Mouse (Mus musculus): ENCODE data around the gene Tmem135. TPM values are rescaled to one million over a fixed set of nuclear protein-coding genes. Genes with fewer than 3 reads are reported as not detected.
"Not testable (repeated sequence)": the region's sequence is repeated elsewhere in the genome, so short reads cannot be mapped to it uniquely, and the experiment has no call there.

Tmem135 gene
- polyA plus RNA-seq, 1 experiment from 2014 or later: 28.8 TPM

DNA sequence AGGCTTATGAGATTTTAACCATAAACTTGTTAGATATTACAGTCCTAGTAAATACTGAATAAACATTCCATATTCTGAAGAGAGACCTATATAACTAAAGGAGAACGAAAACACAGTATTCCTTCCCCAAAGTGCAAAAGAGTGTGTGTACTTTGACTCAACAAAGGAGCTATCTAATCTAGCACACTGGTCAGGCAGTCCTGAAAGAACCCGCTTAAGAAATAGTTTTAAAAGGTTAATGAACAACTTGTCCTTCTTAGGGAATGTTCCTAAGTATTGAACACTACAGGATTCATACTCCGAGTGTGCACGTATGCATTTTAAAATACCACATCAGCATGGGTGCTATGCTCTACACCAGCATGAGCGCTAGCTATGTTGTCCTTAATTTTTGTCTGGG lies 76.3 kb downstream of the Tmem135 start:
- ATAC-seq: no peak
- Histone ChIP-seq H3K9ac (ENCODE audit: low read depth, low read length) (no peak overlapping the region), H3K27ac (ENCODE audit: low read length) (no peak overlapping the region), H3K4me3 (ENCODE audit: low read depth, low read length) (no peak overlapping the region), H3K4me2 (ENCODE audit: low read length) (no peak overlapping the region), H3K36me3 (ENCODE audit: control insufficient read depth, insufficient read depth, low read length) (no peaks in the 10 kb centered on the region), H3K4me1 (ENCODE audit: control insufficient read depth, insufficient read depth, low read length) (no peaks in the 10 kb centered on the region), H3K9me3 (replicated peaks; ENCODE audit: control insufficient read depth, low read length, poor library complexity, severe bottlenecking) (no peaks in the 10 kb centered on the region), H3K27me3 (ENCODE audit: control insufficient read depth, insufficient read depth, low read depth, low read length) (no peaks in the 10 kb centered on the region)
- WGBS: 92% methylated on average over 5 of the region's 5 CpGs

DNA sequence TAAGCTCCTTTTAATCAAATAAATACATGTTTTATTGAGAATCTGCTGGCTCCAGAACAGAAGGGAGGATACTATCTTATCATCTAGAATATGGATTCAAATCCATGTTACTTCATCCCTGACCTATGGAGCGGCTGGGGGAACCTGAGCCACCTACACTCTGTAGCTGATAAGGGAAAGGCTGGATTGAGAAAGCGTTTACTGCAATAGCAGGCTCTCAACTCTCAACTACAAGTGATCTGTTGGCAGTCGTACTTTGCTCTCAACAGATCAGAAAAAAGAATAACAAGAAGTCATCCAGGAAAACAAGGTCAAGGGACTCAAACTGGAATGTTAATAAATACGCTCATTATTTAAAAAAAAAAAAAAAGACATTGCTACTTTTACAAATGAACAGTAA lies 77.3 kb downstream of the Tmem135 start:
- Histone ChIP-seq H3K36me3 (ENCODE audit: control insufficient read depth, insufficient read depth, low read length) (no peaks in the 10 kb centered on the region), H3K4me1 (ENCODE audit: control insufficient read depth, insufficient read depth, low read length) (no peaks in the 10 kb centered on the region), H3K4me2 (ENCODE audit: low read length) (no peak overlapping the region), H3K27me3 (ENCODE audit: control insufficient read depth, insufficient read depth, low read depth, low read length) (no peaks in the 10 kb centered on the region), H3K9me3 (replicated peaks; ENCODE audit: control insufficient read depth, low read length, poor library complexity, severe bottlenecking) (no peaks in the 10 kb centered on the region), H3K27ac (ENCODE audit: low read length) (no peak overlapping the region), H3K9ac (ENCODE audit: low read depth, low read length) (no peak overlapping the region), H3K4me3 (ENCODE audit: low read depth, low read length) (no peak overlapping the region)
- ATAC-seq: no peak
- WGBS: 81% methylated on average over 4 of the region's 4 CpGs

DNA sequence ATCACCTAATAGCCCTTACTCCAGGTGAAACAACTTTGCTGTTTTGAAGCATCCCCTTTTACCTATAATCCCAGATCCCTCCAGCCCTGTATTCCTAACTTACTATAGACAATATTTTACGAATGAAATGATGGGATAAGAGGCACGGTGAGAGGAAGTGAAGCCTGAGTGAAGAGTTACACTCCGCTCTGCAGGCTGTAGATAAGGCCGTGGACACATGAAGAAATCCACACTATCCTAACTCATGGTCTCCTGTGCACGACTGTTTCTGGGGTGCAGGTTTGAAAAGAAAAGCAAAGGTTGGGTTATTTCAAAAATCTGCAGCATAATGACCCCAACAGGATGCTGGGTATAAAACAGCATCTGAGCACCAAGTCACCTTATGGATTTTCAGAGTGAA lies 77.8 kb downstream of the Tmem135 start:
- no peak overlapping the region for H3K4me2 ChIP-seq (ENCODE audit: low read length)
- no peaks in the 10 kb centered on the region for H3K36me3 ChIP-seq (ENCODE audit: control insufficient read depth, insufficient read depth, low read length)
- no peak overlapping the region for H3K4me3 ChIP-seq (ENCODE audit: low read depth, low read length)
- WGBS: 92% methylated on average over 5 of the region's 5 CpGs
- no peaks in the 10 kb centered on the region for H3K4me1 ChIP-seq (ENCODE audit: control insufficient read depth, insufficient read depth, low read length)
- H3K27me3 ChIP-seq (ENCODE audit: control insufficient read depth, insufficient read depth, low read depth, low read length): no peaks in the 10 kb centered on the region
- H3K9ac ChIP-seq (ENCODE audit: low read depth, low read length): no peak overlapping the region
- ATAC-seq: no peak
- H3K27ac ChIP-seq (ENCODE audit: low read length): no peak overlapping the region
- no peaks in the 10 kb centered on the region for H3K9me3 ChIP-seq (replicated peaks; ENCODE audit: control insufficient read depth, low read length, poor library complexity, severe bottlenecking)

- H3K9ac ChIP-seq (ENCODE audit: low read depth, low read length); H3K27ac ChIP-seq (ENCODE audit: low read length); H3K9me3 ChIP-seq (replicated peaks; ENCODE audit: control insufficient read depth, low read length, poor library complexity, severe bottlenecking); H3K36me3 ChIP-seq (ENCODE audit: control insufficient read depth, insufficient read depth, low read length); H3K27me3 ChIP-seq (ENCODE audit: control insufficient read depth, insufficient read depth, low read depth, low read length); ATAC-seq; H3K4me3 ChIP-seq (ENCODE audit: low read depth, low read length); H3K4me2 ChIP-seq (ENCODE audit: low read length); H3K4me1 ChIP-seq (ENCODE audit: control insufficient read depth, insufficient read depth, low read length): not testable (repeated sequence)
- WGBS: 75% methylated on average over 4 of the region's 4 CpGs
These were observed 81.3 kb downstream of the Tmem135 start for GRCm38 (mm10) chr7:89322741-89323140.

- 73% methylated on average over 1 of the region's 1 CpGs for WGBS
- Histone ChIP-seq H3K4me1 (ENCODE audit: control insufficient read depth, insufficient read depth, low read length) (no peaks in the 10 kb centered on the region), H3K27me3 (ENCODE audit: control insufficient read depth, insufficient read depth, low read depth, low read length) (no peaks in the 10 kb centered on the region), H3K9ac (ENCODE audit: low read depth, low read length) (no peak overlapping the region), H3K27ac (ENCODE audit: low read length) (no peak overlapping the region), H3K9me3 (replicated peaks; ENCODE audit: control insufficient read depth, low read length, poor library complexity, severe bottlenecking) (no peaks in the 10 kb centered on the region), H3K4me3 (ENCODE audit: low read depth, low read length) (no peak overlapping the region), H3K36me3 (ENCODE audit: control insufficient read depth, insufficient read depth, low read length) (no peaks in the 10 kb centered on the region), H3K4me2 (ENCODE audit: low read length) (no peak overlapping the region)
- no peak for ATAC-seq
These were observed 84.7 kb downstream of the Tmem135 start for GRCm38 (mm10) chr7:89319351-89319750.

- not testable (repeated sequence) for H3K4me2 ChIP-seq (ENCODE audit: low read length); H3K4me1 ChIP-seq (ENCODE audit: control insufficient read depth, insufficient read depth, low read length); H3K27ac ChIP-seq (ENCODE audit: low read length); H3K9me3 ChIP-seq (replicated peaks; ENCODE audit: control insufficient read depth, low read length, poor library complexity, severe bottlenecking); H3K9ac ChIP-seq (ENCODE audit: low read depth, low read length); H3K36me3 ChIP-seq (ENCODE audit: control insufficient read depth, insufficient read depth, low read length); H3K4me3 ChIP-seq (ENCODE audit: low read depth, low read length); H3K27me3 ChIP-seq (ENCODE audit: control insufficient read depth, insufficient read depth, low read depth, low read length); ATAC-seq
- WGBS: 67% methylated on average over 1 of the region's 1 CpGs
These were observed 86.9 kb downstream of the Tmem135 start for GRCm38 (mm10) chr7:89317088-89317487.

DNA sequence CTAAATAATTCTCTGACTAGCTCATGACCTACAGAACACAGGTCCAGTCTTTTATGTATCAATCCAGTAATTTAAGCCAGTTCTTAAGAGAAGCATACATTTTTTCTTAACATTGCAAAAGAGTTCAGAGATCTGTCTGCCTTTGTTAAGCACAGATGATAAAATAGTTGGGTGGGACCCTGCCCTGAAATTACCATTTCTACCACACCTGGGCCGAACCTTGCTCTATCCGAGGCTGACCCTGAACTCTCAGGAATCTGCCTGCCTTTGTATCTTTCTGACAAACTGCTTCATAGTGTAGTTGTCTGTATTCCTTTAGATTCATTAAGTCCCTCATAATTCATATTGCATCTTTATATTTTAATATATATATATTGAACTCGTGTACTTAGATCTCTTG lies 87.9 kb downstream of the Tmem135 start:
- no peak overlapping the region for H3K27ac ChIP-seq (ENCODE audit: low read length)
- 98% methylated on average over 3 of the region's 3 CpGs for WGBS
- H3K9me3 ChIP-seq (replicated peaks; ENCODE audit: control insufficient read depth, low read length, poor library complexity, severe bottlenecking): no peaks in the 10 kb centered on the region
- ATAC-seq: no peak
- no peaks in the 10 kb centered on the region for H3K36me3 ChIP-seq (ENCODE audit: control insufficient read depth, insufficient read depth, low read length)
- no peak overlapping the region for H3K9ac ChIP-seq (ENCODE audit: low read depth, low read length)
- no peak overlapping the region for H3K4me3 ChIP-seq (ENCODE audit: low read depth, low read length)
- no peak overlapping the region for H3K4me2 ChIP-seq (ENCODE audit: low read length)
- H3K27me3 ChIP-seq (ENCODE audit: control insufficient read depth, insufficient read depth, low read depth, low read length): no peaks in the 10 kb centered on the region
- no peaks in the 10 kb centered on the region for H3K4me1 ChIP-seq (ENCODE audit: control insufficient read depth, insufficient read depth, low read length)

- Histone ChIP-seq H3K9me3 (replicated peaks; ENCODE audit: control insufficient read depth, low read length, poor library complexity, severe bottlenecking) (no peaks in the 10 kb centered on the region), H3K4me1 (ENCODE audit: control insufficient read depth, insufficient read depth, low read length) (no peaks in the 10 kb centered on the region), H3K4me2 (ENCODE audit: low read length) (no peak overlapping the region), H3K4me3 (ENCODE audit: low read depth, low read length) (no peak overlapping the region), H3K27me3 (ENCODE audit: control insufficient read depth, insufficient read depth, low read depth, low read length) (no peaks in the 10 kb centered on the region), H3K36me3 (ENCODE audit: control insufficient read depth, insufficient read depth, low read length) (no peaks in the 10 kb centered on the region), H3K27ac (ENCODE audit: low read length) (no peak overlapping the region), H3K9ac (ENCODE audit: low read depth, low read length) (no peak overlapping the region)
- no peak for ATAC-seq
- WGBS: 96% methylated on average over 1 of the region's 1 CpGs
These were observed 92.5 kb downstream of the Tmem135 start for GRCm38 (mm10) chr7:89311555-89311954.

DNA sequence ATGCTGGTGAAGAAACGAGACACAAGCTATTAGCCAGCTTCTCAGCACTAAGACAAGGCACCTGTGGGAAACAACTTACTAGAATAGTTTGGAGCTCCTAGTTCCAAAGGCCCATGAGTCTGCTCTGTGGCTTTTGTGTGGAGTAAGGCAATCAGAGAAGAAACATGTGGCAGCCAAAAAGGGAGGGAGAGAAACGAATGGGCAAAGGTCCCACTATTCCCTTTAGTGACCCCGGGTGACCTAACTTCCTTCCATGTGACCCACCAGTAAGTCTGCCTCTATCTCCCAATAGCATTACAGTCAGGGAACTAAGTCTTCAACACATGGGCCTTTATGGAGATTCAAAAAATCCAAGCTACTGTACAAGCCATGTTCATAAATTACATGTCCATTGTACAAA lies 95.1 kb downstream of the Tmem135 start:
- Histone ChIP-seq H3K4me3 (ENCODE audit: low read depth, low read length) (no peak overlapping the region), H3K36me3 (ENCODE audit: control insufficient read depth, insufficient read depth, low read length) (no peaks in the 10 kb centered on the region), H3K4me2 (ENCODE audit: low read length) (no peak overlapping the region), H3K27ac (ENCODE audit: low read length) (no peak overlapping the region), H3K4me1 (ENCODE audit: control insufficient read depth, insufficient read depth, low read length) (no peaks in the 10 kb centered on the region), H3K27me3 (ENCODE audit: control insufficient read depth, insufficient read depth, low read depth, low read length) (no peaks in the 10 kb centered on the region), H3K9ac (ENCODE audit: low read depth, low read length) (no peak overlapping the region), H3K9me3 (replicated peaks; ENCODE audit: control insufficient read depth, low read length, poor library complexity, severe bottlenecking) (no peaks in the 10 kb centered on the region)
- ATAC-seq: no peak
- WGBS: 73% methylated on average over 3 of the region's 3 CpGs

DNA sequence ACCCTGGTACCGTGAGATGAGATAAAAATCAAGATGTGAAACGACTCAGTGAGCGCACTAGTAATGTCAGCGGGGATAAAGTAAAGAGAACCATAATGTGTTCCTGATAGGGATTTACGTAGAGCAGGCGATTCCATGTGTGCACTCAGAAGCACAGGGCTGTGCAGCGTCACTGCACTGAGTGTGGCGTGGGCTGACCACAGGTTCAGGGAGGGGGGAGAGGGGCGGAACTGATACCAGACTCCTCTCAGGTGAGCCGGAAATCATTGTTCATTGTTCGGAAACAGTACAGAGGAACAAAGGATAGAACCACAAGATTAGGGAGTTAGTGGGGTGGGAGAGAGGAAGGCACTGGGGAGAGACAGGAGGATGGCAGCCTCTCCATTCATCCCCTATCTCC lies 95.8 kb downstream of the Tmem135 start:
- H3K4me2 ChIP-seq (ENCODE audit: low read length): no peak overlapping the region
- no peak for ATAC-seq
- 0 out of 2 replicates have a peak, but pooled peaks cover 1% of the 10 kb centered on the region for H3K36me3 ChIP-seq (ENCODE audit: control insufficient read depth, insufficient read depth, low read length)
- H3K9me3 ChIP-seq (replicated peaks; ENCODE audit: control insufficient read depth, low read length, poor library complexity, severe bottlenecking): no peaks in the 10 kb centered on the region
- H3K4me3 ChIP-seq (ENCODE audit: low read depth, low read length): no peak overlapping the region
- no peaks in the 10 kb centered on the region for H3K27me3 ChIP-seq (ENCODE audit: control insufficient read depth, insufficient read depth, low read depth, low read length)
- H3K4me1 ChIP-seq (ENCODE audit: control insufficient read depth, insufficient read depth, low read length): no peaks in the 10 kb centered on the region
- no peak overlapping the region for H3K27ac ChIP-seq (ENCODE audit: low read length)
- 84% methylated on average over 11 of the region's 11 CpGs for WGBS
- H3K9ac ChIP-seq (ENCODE audit: low read depth, low read length): no peak overlapping the region
